Mouse (Mus musculus): ENCODE results near the gene Dnal4.

DNA sequence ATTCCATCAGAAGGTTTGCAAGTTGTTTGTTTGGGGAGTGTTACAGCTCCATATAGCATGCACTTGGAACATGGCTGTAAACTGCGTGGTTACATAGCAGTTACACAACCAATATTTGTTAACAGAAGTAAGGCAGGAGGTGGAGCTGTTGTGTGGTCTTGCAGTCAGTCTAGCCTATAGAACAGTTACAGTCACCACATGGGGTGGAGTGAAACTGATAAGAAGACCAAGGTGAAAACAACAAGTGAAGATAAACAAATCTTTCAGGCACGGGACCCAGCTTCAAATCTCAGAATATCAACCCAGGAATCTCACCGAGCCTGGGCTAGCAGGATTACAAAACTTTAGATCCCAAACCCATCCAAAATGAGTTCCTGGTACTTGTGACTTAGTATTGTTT lies 36.9 kb downstream of the Dnal4 start:
- no peak for TF ChIP-seq GATA1 (IDR thresholded peaks at IDR 0.05; ENCODE audit: borderline replicate concordance, low read length)
- TF ChIP-seq FLI1 (IDR thresholded peaks at IDR 0.05; ENCODE audit: low read length) = no peak
